Mouse (Mus musculus) limb, embryonic 11.5 days (tissue): ENCODE data around the gene Rufy4. TPM values are rescaled to one million over a fixed set of nuclear protein-coding genes. Genes with fewer than 3 reads are reported as not detected.
"Not testable (repeated sequence)": the region's sequence is repeated elsewhere in the genome, so short reads cannot be mapped to it uniquely, and the experiment has no call there.

Experiments used
- ATAC-seq: fragments of 200-750 bp; cut with Nextera tagmentation; 2 replicates; pipeline ENCODE4 v1.8.0; 2017; ENCODE audit warnings: low read depth; ENCODE audit not compliant: insufficient number of reproducible peaks, low FRiP score, low TSS enrichment
- DNase-seq: peaks from one replicate; pipeline ENCODE4 v3.0.0-alpha.2; 2015; ENCODE audit warnings: low spot score
- H3K27ac ChIP-seq: fragments of 300-500 bp; sonication (generic); replicated peaks from 2 replicates; pipeline ENCODE4 v1.5.1; 2014; ENCODE audit warnings: low read depth, mild to moderate bottlenecking, low read length
- H3K27me3 ChIP-seq: fragments of 300-500 bp; sonication (generic); 2 replicates; pipeline ENCODE4 v1.6.1; 2014; ENCODE audit warnings: mild to moderate bottlenecking, low read length, mixed read lengths; ENCODE audit not compliant: control insufficient read depth, insufficient read depth
- H3K36me3 ChIP-seq: fragments of 300-500 bp; sonication (generic); 2 replicates; pipeline ENCODE4 v1.6.1; 2014; ENCODE audit warnings: mild to moderate bottlenecking, low read length, moderate library complexity, mixed read lengths; ENCODE audit not compliant: control insufficient read depth, insufficient read depth
- H3K4me1 ChIP-seq: fragments of 300-500 bp; sonication (generic); 2 replicates; pipeline ENCODE4 v1.6.1; 2014; ENCODE audit warnings: low read length, mixed read lengths; ENCODE audit not compliant: control insufficient read depth, insufficient read depth
- H3K4me2 ChIP-seq: fragments of 300-500 bp; sonication (generic); 2 replicates; pipeline ENCODE4 v1.6.1; 2014; ENCODE audit warnings: low read depth, mild to moderate bottlenecking, moderate library complexity; ENCODE audit not compliant: severe bottlenecking
- H3K4me3 ChIP-seq: fragments of 300-500 bp; sonication (generic); 2 replicates; pipeline ENCODE4 v1.5.1; 2014; ENCODE audit warnings: low read depth, low read length
- H3K9ac ChIP-seq: fragments of 300-500 bp; sonication (generic); 2 replicates; pipeline ENCODE4 v1.6.1; 2014; ENCODE audit warnings: mild to moderate bottlenecking, low read length
- H3K9me3 ChIP-seq: fragments of 300-500 bp; sonication (generic); 2 replicates; pipeline ENCODE4 v1.6.1; 2016; ENCODE audit warnings: low read length; ENCODE audit not compliant: control insufficient read depth
- WGBS: fragments of 180-500 bp; shearing (Covaris S2); extraction: QIAGEN DNeasy Blood & Tissue Kit; methylation state at CpG from one replicate; pipeline ENCODE4 v1.1.7; 2014; 5-methylcytosine and 5-hydroxymethylcytosine counted together
- polyA plus RNA-seq: library from polyadenylated mRNA; unstranded; fragments of >200 nt; fragmentation: Nextera tagmentation; extraction: Ambion mirVana; gene quantifications from 2 replicates; pipeline ENCODE4 v1.2.1, GENCODE M21; 2014

The Rufy4 gene
- polyA plus RNA-seq, 1 experiment from 2014 or later, result 0.07 TPM

GRCm38 (mm10) chr1:74149106-74149885 lies 24.0 kb downstream of the Rufy4 start:
- DNase-seq (no peak), ATAC-seq (no peak)
- H3K9ac ChIP-seq, result no peak overlapping the region
- H3K9me3 ChIP-seq, result no peaks in the 10 kb centered on the region
- H3K4me3 ChIP-seq, result no peak overlapping the region
- no peaks in the 10 kb centered on the region for H3K36me3 ChIP-seq
- H3K4me2 ChIP-seq, result no peak overlapping the region
- H3K4me1 ChIP-seq, result no peaks in the 10 kb centered on the region
- 88% methylated on average over 6 of the region's 6 CpGs for WGBS
- no peak overlapping the region for H3K27ac ChIP-seq
- H3K27me3 ChIP-seq, result no peaks in the 10 kb centered on the region

DNA sequence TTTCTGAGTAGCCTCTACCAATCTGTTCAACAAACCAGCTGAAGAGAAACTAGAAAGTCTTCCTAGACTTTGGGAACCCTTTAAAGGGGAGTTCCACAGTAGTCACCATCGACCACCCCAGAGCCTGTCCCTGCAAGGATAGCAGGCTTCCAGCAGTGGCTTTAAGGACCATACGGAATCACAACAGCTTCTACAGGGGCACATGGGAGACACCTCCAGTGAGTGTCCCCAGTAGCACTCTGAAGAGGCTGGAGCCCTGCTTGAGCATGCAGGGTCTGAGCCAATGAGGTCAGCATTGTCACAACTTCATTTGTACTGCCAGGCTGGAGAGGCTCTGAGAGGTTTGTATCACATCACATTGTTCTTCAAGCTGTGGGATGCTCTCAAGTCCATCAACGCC lies 24.8 kb downstream of the Rufy4 start:
- H3K4me3 ChIP-seq, result no peak overlapping the region
- no peaks in the 10 kb centered on the region for H3K36me3 ChIP-seq
- no peaks in the 10 kb centered on the region for H3K4me1 ChIP-seq
- H3K27me3 ChIP-seq, result no peaks in the 10 kb centered on the region
- no peak for ATAC-seq
- H3K9me3 ChIP-seq, result no peaks in the 10 kb centered on the region
- H3K4me2 ChIP-seq, result no peak overlapping the region
- DNase-seq, result no peak
- no peak overlapping the region for H3K27ac ChIP-seq
- no peak overlapping the region for H3K9ac ChIP-seq
- 78% methylated on average over 3 of the region's 3 CpGs for WGBS

- DNase-seq (no peak), ATAC-seq (no peak)
- no peaks in the 10 kb centered on the region for H3K4me1 ChIP-seq
- no peaks in the 10 kb centered on the region for H3K9me3 ChIP-seq
- no peak overlapping the region for H3K9ac ChIP-seq
- H3K4me2 ChIP-seq, result no peak overlapping the region
- H3K4me3 ChIP-seq, result no peak overlapping the region
- H3K27ac ChIP-seq, result no peak overlapping the region
- WGBS, result 78% methylated on average over 3 of the region's 3 CpGs
- H3K27me3 ChIP-seq, result no peaks in the 10 kb centered on the region
- H3K36me3 ChIP-seq, result no peaks in the 10 kb centered on the region
Observed at GRCm38 (mm10) chr1:74151091-74151490, 25.8 kb downstream of the Rufy4 start.

- Histone ChIP-seq H3K27ac (no peak within 1 kb of the TSS), H3K27me3 (no peaks in the 10 kb centered on the region), H3K4me1 (no peaks in the 10 kb centered on the region), H3K4me2 (no peak within 1 kb of the TSS), H3K4me3 (no peak within 1 kb of the TSS), H3K9me3 (no peaks in the 10 kb centered on the region), H3K36me3 (no peaks in the 10 kb centered on the region), H3K9ac (no peak within 1 kb of the TSS)
- 72% methylated on average over 8 of the region's 8 CpGs for WGBS
- DNase-seq (no peak), ATAC-seq (no peak)
Observed at GRCm38 (mm10) chr1:74153461-74154184, 28.3 kb downstream of the Rufy4 start, which contains the start of gene Cxcr2. Cxcr2 (plus strand) TSS chr1:74153989.

DNA sequence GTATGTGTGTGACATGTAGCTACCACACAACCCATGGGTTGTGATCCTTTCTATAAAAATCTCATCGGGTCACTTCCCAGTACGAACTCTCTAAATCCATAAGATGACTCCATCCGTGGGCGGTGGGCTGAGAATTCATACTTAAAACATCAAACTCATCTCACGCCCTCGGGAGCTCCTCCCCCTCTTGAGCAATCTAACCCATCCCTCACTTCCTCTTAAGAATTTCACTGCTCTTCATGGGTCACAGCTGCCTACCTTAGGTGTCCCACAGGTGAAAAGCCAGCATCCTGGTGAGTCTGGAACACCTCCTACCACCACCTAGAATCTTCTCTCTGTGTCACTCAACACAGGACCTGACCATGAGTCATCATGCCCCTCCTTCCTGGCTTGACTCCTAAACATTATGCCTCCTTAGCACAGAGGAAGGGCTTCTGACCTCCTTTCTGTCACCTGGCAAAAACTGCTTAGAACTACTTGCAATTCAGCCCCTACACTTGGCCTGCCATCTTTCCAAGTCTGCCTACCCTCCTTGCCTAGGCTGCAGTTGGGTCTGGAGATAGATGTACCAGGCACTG lies 30.2 kb downstream of the Rufy4 start:
- ATAC-seq, result no peak
- 92% methylated on average over 6 of the region's 6 CpGs for WGBS
- Histone ChIP-seq H3K27ac (no peak overlapping the region), H3K4me2 (no peak overlapping the region), H3K9ac (no peak overlapping the region), H3K36me3 (no peaks in the 10 kb centered on the region), H3K9me3 (no peaks in the 10 kb centered on the region), H3K27me3 (no peaks in the 10 kb centered on the region), H3K4me1 (no peaks in the 10 kb centered on the region), H3K4me3 (no peak overlapping the region)
- DNase-seq, result no peak

- Histone ChIP-seq H3K36me3 (no peaks in the 10 kb centered on the region), H3K4me1 (no peaks in the 10 kb centered on the region), H3K4me2 (no peak overlapping the region), H3K27me3 (no peaks in the 10 kb centered on the region), H3K9ac (no peak overlapping the region), H3K9me3 (no peaks in the 10 kb centered on the region), H3K27ac (no peak overlapping the region), H3K4me3 (no peak overlapping the region)
- 87% methylated on average over 14 of the region's 14 CpGs for WGBS
- DNase-seq, result no peak
- ATAC-seq, result no peak
Observed at GRCm38 (mm10) chr1:74156381-74156910, 31.1 kb downstream of the Rufy4 start.

- not testable (repeated sequence) for H3K27ac ChIP-seq, H3K4me1 ChIP-seq, H3K36me3 ChIP-seq, H3K4me3 ChIP-seq, H3K4me2 ChIP-seq, H3K9me3 ChIP-seq, H3K27me3 ChIP-seq, ATAC-seq, H3K9ac ChIP-seq, DNase-seq
- 80% methylated on average over 4 of the region's 5 CpGs for WGBS
Observed at GRCm38 (mm10) chr1:74159613-74160012, 34.3 kb downstream of the Rufy4 start.

- H3K27ac ChIP-seq, result no peak overlapping the region
- H3K9ac ChIP-seq, result no peak overlapping the region
- H3K36me3 ChIP-seq, result no peaks in the 10 kb centered on the region
- WGBS, result 73% methylated on average over 2 of the region's 2 CpGs
- H3K4me1 ChIP-seq, result no peaks in the 10 kb centered on the region
- H3K4me2 ChIP-seq, result no peak overlapping the region
- no peak overlapping the region for H3K4me3 ChIP-seq
- H3K9me3 ChIP-seq, result no peaks in the 10 kb centered on the region
- ATAC-seq (no peak), DNase-seq (no peak)
- H3K27me3 ChIP-seq, result no peaks in the 10 kb centered on the region
Observed at GRCm38 (mm10) chr1:74160036-74160435, 34.7 kb downstream of the Rufy4 start.
